Mouse (Mus musculus): Measurements from ENCODE around the gene 4930519G04Rik. TPM values are rescaled to one million over a fixed set of nuclear protein-coding genes. Genes with fewer than 3 reads are reported as not detected.
"Not testable (repeated sequence)": the region's sequence is repeated elsewhere in the genome, so short reads cannot be mapped to it uniquely, and the experiment has no call there.

4930519G04Rik gene
- polyA plus RNA-seq, 1 experiment from 2014 or later = 0.04 TPM

GRCm38 (mm10) chr5:114813525-114814181 lies 39.8 kb upstream of the 4930519G04Rik start:
- CTCF ChIA-PET = no interaction called here
- TF ChIP-seq CTCF (IDR thresholded peaks at IDR 0.05) = no peak
- in situ Hi-C loops (cut with MboI; ENCODE audit: low pct_unique_long_range_greater_than_20kb) = no loop called here
- no peaks in the 10 kb centered on the region for H3K27me3 ChIP-seq
- ATAC-seq (peak; percentile 82), DNase-seq (ENCODE audit: low read depth, low spot score) (no peak)
- POLR2A ChIA-PET = interaction anchor here (0.7 kb wide), 1 partner anchor 13 kb away, joined by 3 read pairs; no protein-coding TSS in a partner anchor

DNA sequence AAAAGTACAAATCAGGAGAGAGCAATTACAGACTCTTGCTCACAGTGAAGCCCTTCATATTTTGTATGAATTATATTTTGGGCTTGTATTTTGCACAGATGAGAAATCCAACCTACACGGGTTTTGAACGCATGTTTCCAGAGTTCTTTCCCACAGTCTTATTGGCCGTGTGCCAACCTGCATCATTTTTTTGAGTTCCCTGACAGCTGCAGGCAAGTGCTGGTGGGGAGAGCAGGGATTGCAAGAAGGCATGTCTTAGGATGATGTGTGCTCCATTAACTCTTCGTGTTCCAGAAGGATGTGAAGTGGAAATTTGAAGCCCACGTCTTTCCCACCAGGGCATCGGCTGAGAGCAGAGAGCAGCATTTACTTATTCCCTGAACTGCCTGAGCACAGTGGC lies 36.9 kb upstream of the 4930519G04Rik start:
- no peaks in the 10 kb centered on the region for H3K27me3 ChIP-seq
- CTCF ChIA-PET = no interaction called here
- no peak for TF ChIP-seq CTCF (IDR thresholded peaks at IDR 0.05)
- POLR2A ChIA-PET = no interaction called here
- no peak for ATAC-seq
- DNase-seq (ENCODE audit: low read depth, low spot score) = no peak
- in situ Hi-C loops (cut with MboI; ENCODE audit: low pct_unique_long_range_greater_than_20kb) = no loop called here

DNA sequence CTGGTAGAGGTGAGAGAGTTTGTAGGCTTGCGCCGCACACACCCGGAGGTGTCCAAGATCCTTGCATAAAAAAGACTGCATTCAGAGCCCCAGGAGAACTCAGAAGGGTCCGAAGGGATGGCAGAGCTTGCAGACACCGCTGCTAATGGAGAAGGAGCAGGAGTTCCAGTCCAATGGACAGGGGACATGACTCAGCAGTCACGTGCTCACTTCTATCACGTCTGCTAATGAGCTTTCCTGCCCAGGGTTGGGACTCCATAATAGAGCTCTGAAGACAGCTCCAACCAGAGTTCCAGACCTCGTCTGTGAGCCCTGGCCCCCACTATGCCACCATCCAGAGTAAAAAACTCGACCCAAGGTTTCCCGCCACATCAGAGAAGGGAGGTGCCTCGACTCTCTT lies 35.3 kb upstream of the 4930519G04Rik start:
- POLR2A ChIA-PET = no interaction called here
- no peak for ATAC-seq
- DNase-seq (ENCODE audit: low read depth, low spot score) = no peak
- TF ChIP-seq CTCF (IDR thresholded peaks at IDR 0.05) = no peak
- no peaks in the 10 kb centered on the region for H3K27me3 ChIP-seq
- in situ Hi-C loops (cut with MboI; ENCODE audit: low pct_unique_long_range_greater_than_20kb) = no loop called here
- CTCF ChIA-PET = no interaction called here

DNA sequence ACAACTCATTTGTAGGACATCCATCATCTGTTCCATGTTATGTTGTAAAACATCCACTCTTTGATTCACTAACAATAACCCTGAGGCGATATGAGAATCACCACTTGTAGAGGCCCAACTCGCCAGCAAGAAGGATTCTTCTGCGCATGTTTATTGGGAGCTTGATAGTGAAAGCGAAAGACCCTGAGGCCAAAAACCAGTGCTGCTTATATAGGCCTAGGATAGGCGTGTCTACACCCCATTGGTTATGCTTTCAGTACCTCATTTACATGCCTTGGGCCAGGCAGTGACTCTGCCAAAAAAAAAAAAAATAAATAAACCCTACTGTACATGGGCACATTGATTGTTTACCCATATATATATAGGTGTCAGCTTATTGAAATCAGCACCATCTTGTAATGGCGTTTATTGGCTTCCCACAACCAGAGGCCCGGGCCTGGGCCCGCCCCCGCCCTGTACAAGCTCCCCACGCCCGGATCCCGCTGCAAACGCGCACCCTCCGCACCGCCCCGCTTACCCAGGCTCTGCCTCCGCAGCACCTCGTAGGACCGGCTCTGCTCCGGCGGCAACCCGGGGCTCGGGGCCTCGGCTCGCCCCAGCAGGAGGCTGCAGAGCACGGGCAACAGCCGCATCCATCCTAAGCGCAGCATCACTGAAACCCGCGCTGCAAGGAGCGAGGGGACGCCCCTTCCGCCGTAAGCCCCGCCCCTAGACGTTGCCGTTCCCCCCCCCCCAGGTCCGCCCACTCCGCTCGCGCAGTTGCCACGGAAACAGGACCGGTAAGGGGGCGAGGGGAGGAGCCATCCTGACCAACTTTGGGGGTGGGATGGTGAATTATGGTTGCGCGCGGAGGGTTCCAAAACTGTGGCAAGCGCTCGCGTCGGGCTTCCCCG lies 30.4 kb upstream of the 4930519G04Rik start, which contains the start of gene 1500011B03Rik:
Gene 1500011B03Rik (minus strand): TSS at position 673 of the 893 bp plus-strand sequence.
- no peaks in the 10 kb centered on the region for H3K27me3 ChIP-seq
- CTCF ChIA-PET = no interaction called here
- ATAC-seq (no peak), DNase-seq (ENCODE audit: low read depth, low spot score) (no peak)
- POLR2A ChIA-PET = no interaction called here
- TF ChIP-seq CTCF (IDR thresholded peaks at IDR 0.05) = no peak
- in situ Hi-C loops (cut with MboI; ENCODE audit: low pct_unique_long_range_greater_than_20kb) = no loop called here

DNA sequence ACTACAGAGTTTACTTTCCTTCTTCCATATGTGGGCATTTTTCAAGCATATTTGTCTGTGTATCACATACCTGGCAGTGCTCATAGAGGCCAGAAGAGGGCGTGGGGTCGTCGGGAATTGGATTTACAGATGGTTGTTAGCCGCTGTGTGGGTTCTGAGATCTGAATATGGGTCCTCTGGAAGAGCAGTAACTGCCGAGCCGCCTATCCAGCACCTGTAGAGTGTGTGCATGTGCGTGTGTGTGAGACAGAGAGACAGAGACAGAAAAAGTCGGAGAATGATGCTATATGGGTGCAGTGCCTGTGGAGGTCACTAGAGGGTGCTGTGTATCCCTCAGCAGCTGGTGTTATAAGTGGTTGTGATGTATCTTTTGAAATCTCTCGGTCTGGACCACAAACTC lies 29.3 kb upstream of the 4930519G04Rik start:
- H3K27me3 ChIP-seq = no peaks in the 10 kb centered on the region
- ATAC-seq = no peak
- POLR2A ChIA-PET = no interaction called here
- peak; percentile 91 for TF ChIP-seq CTCF (IDR thresholded peaks at IDR 0.05)
- DNase-seq (ENCODE audit: low read depth, low spot score) = no peak
- in situ Hi-C loops (cut with MboI; ENCODE audit: low pct_unique_long_range_greater_than_20kb) = no loop called here
- CTCF ChIA-PET = no interaction called here

DNA sequence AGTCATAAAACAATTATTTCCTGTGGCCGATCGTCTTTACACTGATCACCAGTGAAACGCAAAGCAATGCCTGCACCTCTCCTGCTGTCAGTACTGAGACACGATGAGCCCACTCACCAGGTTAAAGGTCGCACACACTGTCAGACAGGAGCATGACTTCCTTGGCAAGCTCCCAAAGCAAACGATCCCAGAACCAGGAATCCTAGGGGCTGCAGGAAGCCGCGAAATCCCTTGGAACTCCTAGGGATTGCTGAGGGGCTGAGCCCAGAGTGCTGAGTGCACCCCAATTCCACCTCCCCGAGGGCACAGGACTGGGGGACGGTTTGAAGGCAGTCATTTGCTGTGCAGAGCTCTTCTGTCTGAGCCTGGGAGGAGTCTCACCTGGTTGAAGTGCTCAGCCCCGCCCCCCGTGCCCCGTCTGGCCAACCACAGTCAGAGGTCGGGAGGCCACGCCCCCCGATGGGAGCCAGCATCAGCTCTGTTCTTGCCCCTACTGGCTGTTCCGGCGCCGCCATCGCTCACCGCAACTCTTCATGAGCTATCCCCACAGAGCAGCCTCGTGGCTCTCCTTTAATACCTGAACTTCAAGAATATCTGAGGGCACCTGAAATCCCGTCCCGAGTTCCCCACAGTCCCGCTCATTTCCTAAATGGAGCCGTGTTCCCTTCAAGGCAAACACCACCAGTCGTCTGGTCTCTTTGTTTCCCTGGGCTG lies 27.3 kb upstream of the 4930519G04Rik start:
- TF ChIP-seq CTCF (IDR thresholded peaks at IDR 0.05) = no peak
- H3K27me3 ChIP-seq = no peaks in the 10 kb centered on the region
- no peak for ATAC-seq
- no peak for DNase-seq (ENCODE audit: low read depth, low spot score)
- POLR2A ChIA-PET = interaction anchor here (1.2 kb wide), 1 partner anchor 12 kb away, joined by 3 read pairs; no protein-coding TSS in a partner anchor
- CTCF ChIA-PET = no interaction called here
- in situ Hi-C loops (cut with MboI; ENCODE audit: low pct_unique_long_range_greater_than_20kb) = no loop called here

- no peak for ATAC-seq
- no peak for TF ChIP-seq CTCF (IDR thresholded peaks at IDR 0.05)
- CTCF ChIA-PET = no interaction called here
- in situ Hi-C loops (cut with MboI; ENCODE audit: low pct_unique_long_range_greater_than_20kb) = no loop called here
- no peak for DNase-seq (ENCODE audit: low read depth, low spot score)
- POLR2A ChIA-PET = no interaction called here
- no peaks in the 10 kb centered on the region for H3K27me3 ChIP-seq
These were observed 26.0 kb upstream of the 4930519G04Rik start for GRCm38 (mm10) chr5:114827427-114827826.

- POLR2A ChIA-PET = no interaction called here
- CTCF ChIA-PET = no interaction called here
These were observed 23.7 kb upstream of the 4930519G04Rik start for GRCm38 (mm10) chr5:114829740-114830139.

DNA sequence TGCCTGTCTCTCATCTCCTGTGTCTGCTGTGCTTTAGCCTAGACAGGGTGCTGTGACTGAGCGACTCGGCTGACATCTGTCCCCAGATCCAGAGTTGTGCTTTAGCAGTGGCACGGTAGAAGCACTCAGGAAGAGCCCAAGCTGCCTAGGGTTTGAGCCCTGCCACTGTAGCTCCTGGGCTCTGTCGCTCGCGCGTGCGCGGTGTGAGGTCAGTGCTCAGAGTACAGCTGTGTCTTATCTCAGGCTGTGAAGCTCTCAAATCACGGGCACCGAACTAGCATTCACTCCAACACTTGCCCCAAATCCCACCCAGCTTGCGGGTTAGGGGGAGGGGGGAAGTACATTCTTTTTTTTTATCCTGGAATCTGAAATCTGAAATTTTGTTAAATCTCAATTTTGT lies 16.6 kb upstream of the 4930519G04Rik start:
- TF ChIP-seq CTCF (IDR thresholded peaks at IDR 0.05) = no peak
- ATAC-seq (no peak), DNase-seq (ENCODE audit: low read depth, low spot score) (no peak)
- in situ Hi-C loops (cut with MboI; ENCODE audit: low pct_unique_long_range_greater_than_20kb) = no loop called here
- ChIA-PET POLR2A (no interaction called here), CTCF (interaction anchor here (1.3 kb wide), 1 partner anchor 65 kb away, joined by 3 read pairs; no protein-coding TSS in a partner anchor)
- H3K27me3 ChIP-seq = peaks cover 11% of the 10 kb centered on the region

More at GRCm38 (mm10) chr5:114829740-114830139, 23.7 kb upstream of the 4930519G04Rik start:
- in situ Hi-C loops (cut with MboI; ENCODE audit: low pct_unique_long_range_greater_than_20kb) = no loop called here
- DNase-seq (ENCODE audit: low read depth, low spot score) = no peak
- no peak for TF ChIP-seq CTCF (IDR thresholded peaks at IDR 0.05)
- H3K27me3 ChIP-seq = peaks cover 3% of the 10 kb centered on the region
- no peak for ATAC-seq

DNA sequence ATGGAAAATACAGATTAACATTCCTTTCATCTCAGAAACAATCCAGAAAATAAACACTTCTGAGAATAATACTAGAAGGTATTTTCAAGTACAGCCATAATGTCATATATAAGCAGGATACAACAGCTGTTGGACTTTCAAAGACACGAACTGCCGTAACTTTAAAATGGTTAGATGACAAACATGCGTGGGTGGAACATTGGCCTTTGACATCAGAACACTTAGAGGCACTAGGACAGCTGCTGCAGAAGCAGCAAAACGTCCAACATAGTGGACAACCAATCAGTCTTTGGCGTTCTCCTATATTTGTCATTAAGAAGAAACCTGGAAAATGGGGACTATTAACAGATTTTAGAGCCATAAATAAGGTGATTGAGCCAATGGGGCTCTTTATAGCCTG lies 13.0 kb upstream of the 4930519G04Rik start:
- DNase-seq (ENCODE audit: low read depth, low spot score); POLR2A ChIA-PET; H3K27me3 ChIP-seq; ATAC-seq; in situ Hi-C loops (cut with MboI; ENCODE audit: low pct_unique_long_range_greater_than_20kb); CTCF ChIA-PET: not testable (repeated sequence)

- in situ Hi-C loops (cut with MboI; ENCODE audit: low pct_unique_long_range_greater_than_20kb); CTCF ChIA-PET; POLR2A ChIA-PET; ATAC-seq; DNase-seq (ENCODE audit: low read depth, low spot score); H3K27me3 ChIP-seq: not testable (repeated sequence)
These were observed 11.3 kb upstream of the 4930519G04Rik start for GRCm38 (mm10) chr5:114842155-114842554.

Measured in Patski (cell line).